Mouse (Mus musculus): ENCODE results near the gene Tnfsf12.

GRCm38 (mm10) chr11:69683576-69683975, 12.1 kb downstream of the Tnfsf12 start:
- TF ChIP-seq POLR2A (IDR thresholded peaks at IDR 0.05; ENCODE audit: insufficient read depth, low read depth, low read length): no peak
- TF ChIP-seq CTCF (IDR thresholded peaks at IDR 0.05): no peak
- no peak for TF ChIP-seq EP300 (IDR thresholded peaks at IDR 0.05; ENCODE audit: insufficient read depth, low read depth, low read length)
